Mouse (Mus musculus): ENCODE data around the gene Tmem101. TPM values are rescaled to one million over a fixed set of nuclear protein-coding genes. Genes with fewer than 3 reads are reported as not detected.

Tmem101 gene
- polyA plus RNA-seq, 1 experiment = 15.2 TPM

DNA sequence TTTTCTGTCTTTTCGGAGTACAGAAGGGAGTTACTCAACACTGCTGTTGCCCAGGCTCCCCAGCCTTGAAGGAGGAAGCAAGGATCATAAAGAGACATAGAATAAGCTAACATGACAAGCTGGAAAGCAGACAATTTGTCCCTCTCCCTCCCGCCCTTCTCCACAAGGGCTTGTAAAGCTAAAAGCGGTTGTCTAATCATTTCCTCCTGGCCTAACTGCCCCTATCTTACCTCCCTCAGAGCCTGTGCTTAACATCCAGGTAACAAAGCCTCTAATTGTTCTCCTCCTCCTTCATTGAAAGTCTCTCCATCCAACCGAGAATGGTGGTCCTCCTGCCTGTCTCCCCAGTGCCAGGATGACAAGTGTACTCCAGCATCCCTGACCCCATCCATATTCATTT, 34.6 kb upstream of the Tmem101 start:
- WGBS = 78% methylated on average over 4 of the region's 4 CpGs
- Histone ChIP-seq H3K27ac (ENCODE audit: insufficient read depth, low read length) (no peak overlapping the region), H3K27me3 (ENCODE audit: control insufficient read depth, insufficient read depth, low read length) (no peaks in the 10 kb centered on the region), H3K4me1 (ENCODE audit: control insufficient read depth, insufficient read depth, insufficient read length) (no peaks in the 10 kb centered on the region; the same call in none of the 2 replicates), H3K36me3 (ENCODE audit: control insufficient read depth, insufficient read depth, low read length) (peaks cover 11% of the 10 kb centered on the region), H3K4me3 (ENCODE audit: extremely low read depth, insufficient read depth, insufficient read length) (no peak overlapping the region)
- TF ChIP-seq CTCF (IDR thresholded peaks at IDR 0.05; ENCODE audit: extremely low read depth, insufficient read depth, insufficient read length, insufficient replicate concordance) (no peak), POLR2A (IDR thresholded peaks at IDR 0.05; ENCODE audit: low read depth, low read length) (no peak)
- DNase-seq (ENCODE audit: low read depth in 1 of 2, low spot score in 2 of 2) = no peak

DNA sequence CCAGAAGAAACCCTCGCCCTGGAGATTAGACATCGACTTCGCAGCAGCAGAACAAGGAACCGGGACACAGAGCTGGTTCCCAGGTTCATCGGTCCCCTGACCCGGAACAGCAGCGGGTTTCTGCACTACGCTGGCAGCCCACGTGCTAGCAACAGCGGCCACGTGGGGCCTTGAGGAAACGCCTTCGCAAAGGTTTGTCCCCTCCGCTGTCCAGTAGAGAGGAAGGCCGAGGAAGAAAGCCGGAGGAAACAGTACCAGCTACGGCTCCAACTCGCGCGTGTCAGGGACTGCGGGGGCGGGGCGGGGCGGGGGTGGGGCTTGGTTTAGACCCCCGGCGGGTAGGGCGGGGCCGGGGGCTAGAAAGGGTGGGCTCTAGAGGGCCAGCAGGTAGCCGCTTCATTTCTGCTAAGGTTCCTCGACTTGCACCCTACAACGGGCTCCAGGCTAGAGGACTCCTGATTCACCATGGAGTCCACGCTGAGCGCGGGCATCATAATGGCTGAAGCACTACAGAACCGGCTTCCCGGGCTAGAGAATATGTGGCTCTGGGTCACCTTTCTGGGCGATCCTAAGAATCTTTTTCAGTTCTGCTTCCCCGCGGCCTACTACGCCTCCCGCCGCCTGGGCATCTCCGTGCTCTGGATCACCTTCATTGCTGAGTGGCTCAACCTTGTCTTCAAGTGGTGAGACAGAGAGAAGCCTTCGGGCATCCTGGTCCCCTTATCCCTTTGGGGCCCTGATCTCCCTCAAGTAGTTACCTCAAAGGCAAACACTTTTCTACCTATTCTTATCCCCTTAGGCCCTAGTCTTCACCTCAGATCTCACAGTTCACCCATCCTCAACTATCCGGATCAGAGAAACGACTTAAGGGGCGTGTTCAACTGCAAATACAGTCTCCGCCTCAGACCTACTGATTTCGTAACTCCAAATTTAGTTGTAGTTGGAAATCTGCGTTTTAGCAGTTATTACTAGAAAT, 33.5 kb upstream of the Tmem101 start, which contains the start of gene G6pc3:
Gene G6pc3, plus strand, starts transcription at position 160 of the 976 bp plus-strand sequence.
- TF ChIP-seq POLR2A (IDR thresholded peaks at IDR 0.05; ENCODE audit: low read depth, low read length) = peak; percentile 8; the same call in 1 of the 2 replicates
- TF ChIP-seq CTCF (IDR thresholded peaks at IDR 0.05; ENCODE audit: extremely low read depth, insufficient read depth, insufficient read length, insufficient replicate concordance) = no peak
- H3K27me3 ChIP-seq (ENCODE audit: control insufficient read depth, insufficient read depth, low read length) = no peaks in the 10 kb centered on the region
- H3K27ac ChIP-seq (ENCODE audit: insufficient read depth, low read length) = peak within 1 kb of the TSS; percentile 52
- no peaks in the 10 kb centered on the region; the same call in none of the 2 replicates for H3K4me1 ChIP-seq (ENCODE audit: control insufficient read depth, insufficient read depth, insufficient read length)
- peak; percentile 65 to 90 for DNase-seq (ENCODE audit: low read depth in 1 of 2, low spot score in 2 of 2)
- 2% methylated on average over 50 of the region's 50 CpGs for WGBS
- H3K4me3 ChIP-seq (ENCODE audit: extremely low read depth, insufficient read depth, insufficient read length) = peak within 1 kb of the TSS; percentile 70
- H3K36me3 ChIP-seq (ENCODE audit: control insufficient read depth, insufficient read depth, low read length) = peaks cover 4% of the 10 kb centered on the region

GRCm38 (mm10) chr11:102188980-102189379, 32.8 kb upstream of the Tmem101 start:
- no peaks in the 10 kb centered on the region; the same call in none of the 2 replicates for H3K36me3 ChIP-seq (ENCODE audit: control insufficient read depth, insufficient read depth, low read length)
- H3K4me1 ChIP-seq (ENCODE audit: control insufficient read depth, insufficient read depth, insufficient read length) = peaks cover 3% of the 10 kb centered on the region
- H3K27me3 ChIP-seq (ENCODE audit: control insufficient read depth, insufficient read depth, low read length) = no peaks in the 10 kb centered on the region
- no peak for DNase-seq (ENCODE audit: low read depth in 1 of 2, low spot score in 2 of 2)
- H3K4me3 ChIP-seq (ENCODE audit: extremely low read depth, insufficient read depth, insufficient read length) = peak overlapping the region; percentile 70; the same call in 1 of the 2 replicates
- peak overlapping the region; percentile 52; the same call in 1 of the 2 replicates for H3K27ac ChIP-seq (ENCODE audit: insufficient read depth, low read length)
- no peak for TF ChIP-seq CTCF (IDR thresholded peaks at IDR 0.05; ENCODE audit: extremely low read depth, insufficient read depth, insufficient read length, insufficient replicate concordance)
- TF ChIP-seq POLR2A (IDR thresholded peaks at IDR 0.05; ENCODE audit: low read depth, low read length) = no peak
- 43% methylated on average over 6 of the region's 6 CpGs for WGBS

- Histone ChIP-seq H3K4me3 (ENCODE audit: extremely low read depth, insufficient read depth, insufficient read length) (no peak overlapping the region), H3K4me1 (ENCODE audit: control insufficient read depth, insufficient read depth, insufficient read length) (peaks cover 4% of the 10 kb centered on the region), H3K36me3 (ENCODE audit: control insufficient read depth, insufficient read depth, low read length) (peaks cover 3% of the 10 kb centered on the region), H3K27me3 (ENCODE audit: control insufficient read depth, insufficient read depth, low read length) (no peaks in the 10 kb centered on the region), H3K27ac (ENCODE audit: insufficient read depth, low read length) (no peak overlapping the region)
- TF ChIP-seq POLR2A (IDR thresholded peaks at IDR 0.05; ENCODE audit: low read depth, low read length) (no peak), CTCF (IDR thresholded peaks at IDR 0.05; ENCODE audit: extremely low read depth, insufficient read depth, insufficient read length, insufficient replicate concordance) (no peak)
- DNase-seq (ENCODE audit: low read depth in 1 of 2, low spot score in 2 of 2) = no peak
- 91% methylated on average over 1 of the region's 1 CpGs for WGBS
Observed at GRCm38 (mm10) chr11:102186235-102186634, 30.0 kb upstream of the Tmem101 start.

DNA sequence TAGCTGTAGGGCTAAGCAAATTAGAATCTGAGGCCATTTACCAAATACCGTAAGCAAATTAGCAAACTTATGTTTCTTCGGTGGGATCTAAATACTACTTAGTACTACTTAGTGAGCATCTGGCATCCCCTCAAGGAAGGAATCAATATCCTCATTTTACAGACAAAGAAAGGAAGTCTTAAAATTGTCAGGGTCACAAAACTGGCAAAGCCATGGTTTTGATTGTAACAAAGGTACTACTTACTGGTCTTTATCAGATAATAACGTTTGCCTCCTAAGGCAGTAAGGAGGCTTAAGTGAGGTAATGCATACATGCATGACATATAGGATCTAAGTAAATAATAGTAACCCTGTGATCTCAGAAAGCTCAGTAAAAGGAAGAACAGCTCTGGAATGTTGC, 29.5 kb upstream of the Tmem101 start:
- Histone ChIP-seq H3K27me3 (ENCODE audit: control insufficient read depth, insufficient read depth, low read length) (no peaks in the 10 kb centered on the region), H3K27ac (ENCODE audit: insufficient read depth, low read length) (no peak overlapping the region), H3K36me3 (ENCODE audit: control insufficient read depth, insufficient read depth, low read length) (peaks cover 5% of the 10 kb centered on the region), H3K4me3 (ENCODE audit: extremely low read depth, insufficient read depth, insufficient read length) (peak overlapping the region; percentile 67; the same call in 1 of the 2 replicates), H3K4me1 (ENCODE audit: control insufficient read depth, insufficient read depth, insufficient read length) (peaks cover 4% of the 10 kb centered on the region)
- no peak for DNase-seq (ENCODE audit: low read depth in 1 of 2, low spot score in 2 of 2)
- TF ChIP-seq POLR2A (IDR thresholded peaks at IDR 0.05; ENCODE audit: low read depth, low read length) = no peak
- no peak for TF ChIP-seq CTCF (IDR thresholded peaks at IDR 0.05; ENCODE audit: extremely low read depth, insufficient read depth, insufficient read length, insufficient replicate concordance)
- WGBS = 44% methylated on average over 3 of the region's 3 CpGs

GRCm38 (mm10) chr11:102184646-102185495, 28.7 kb upstream of the Tmem101 start, which contains the start of gene Lsm12:
Gene Lsm12 (minus strand): TSS chr11:102185296.
- peaks cover 4% of the 10 kb centered on the region for H3K4me1 ChIP-seq (ENCODE audit: control insufficient read depth, insufficient read depth, insufficient read length)
- H3K4me3 ChIP-seq (ENCODE audit: extremely low read depth, insufficient read depth, insufficient read length) = peak within 1 kb of the TSS; percentile 99
- H3K27me3 ChIP-seq (ENCODE audit: control insufficient read depth, insufficient read depth, low read length) = no peaks in the 10 kb centered on the region
- TF ChIP-seq CTCF (IDR thresholded peaks at IDR 0.05; ENCODE audit: extremely low read depth, insufficient read depth, insufficient read length, insufficient replicate concordance) (no peak), POLR2A (IDR thresholded peaks at IDR 0.05; ENCODE audit: low read depth, low read length) (peak; percentile 56)
- DNase-seq (ENCODE audit: low read depth in 1 of 2, low spot score in 2 of 2) = peak; percentile 91 to 97
- WGBS = under 1% methylated on average over 69 of the region's 70 CpGs
- peak within 1 kb of the TSS; percentile 92 for H3K27ac ChIP-seq (ENCODE audit: insufficient read depth, low read length)
- peaks cover 6% of the 10 kb centered on the region for H3K36me3 ChIP-seq (ENCODE audit: control insufficient read depth, insufficient read depth, low read length)

All from spleen, adult 2 months (tissue).